Mouse (Mus musculus): ENCODE measurements around the gene Lamc1.
"Not testable (repeated sequence)": the region's sequence is repeated elsewhere in the genome, so short reads cannot be mapped to it uniquely, and the experiment has no call there.

The Lamc1 gene

GRCm38 (mm10) chr1:153331206-153331605 lies 1.4 kb downstream of the Lamc1 start:
- no peak for DNase-seq

- DNase-seq = no peak
These were observed 3.3 kb downstream of the Lamc1 start for GRCm38 (mm10) chr1:153329306-153329705.

- no peak for DNase-seq
These were observed 5.5 kb downstream of the Lamc1 start for GRCm38 (mm10) chr1:153327063-153327462.

GRCm38 (mm10) chr1:153326226-153326625 lies 6.4 kb downstream of the Lamc1 start:
- DNase-seq = no peak

- DNase-seq = no peak
These were observed 11.2 kb downstream of the Lamc1 start for GRCm38 (mm10) chr1:153321404-153321803.

- no peak for DNase-seq
These were observed 11.9 kb downstream of the Lamc1 start for GRCm38 (mm10) chr1:153320554-153321147.

GRCm38 (mm10) chr1:153320121-153320520 lies 12.5 kb downstream of the Lamc1 start:
- no peak for DNase-seq

- DNase-seq = no peak
These were observed 13.8 kb downstream of the Lamc1 start for GRCm38 (mm10) chr1:153318741-153319140.

GRCm38 (mm10) chr1:153318287-153318686 lies 14.3 kb downstream of the Lamc1 start:
- DNase-seq = no peak

- DNase-seq = peak; percentile 32
These were observed 14.9 kb downstream of the Lamc1 start for GRCm38 (mm10) chr1:153317486-153318260.

GRCm38 (mm10) chr1:153316956-153317355 lies 15.6 kb downstream of the Lamc1 start:
- DNase-seq = no peak

GRCm38 (mm10) chr1:153316286-153316685 lies 16.3 kb downstream of the Lamc1 start:
- DNase-seq = no peak

GRCm38 (mm10) chr1:153315121-153315520 lies 17.5 kb downstream of the Lamc1 start:
- peak; percentile 54 for DNase-seq

GRCm38 (mm10) chr1:153312992-153313391 lies 19.6 kb downstream of the Lamc1 start:
- DNase-seq = no peak

- no peak for DNase-seq
These were observed 22.4 kb downstream of the Lamc1 start for GRCm38 (mm10) chr1:153310190-153310589.

- no peak for DNase-seq
These were observed 23.3 kb downstream of the Lamc1 start for GRCm38 (mm10) chr1:153309310-153309709.

- DNase-seq = peak; percentile 30
These were observed 23.7 kb downstream of the Lamc1 start for GRCm38 (mm10) chr1:153308915-153309296.

- DNase-seq = peak; percentile 64
These were observed 24.2 kb downstream of the Lamc1 start for GRCm38 (mm10) chr1:153308179-153308914.

GRCm38 (mm10) chr1:153307509-153308178 lies 24.9 kb downstream of the Lamc1 start:
- no peak for DNase-seq

- DNase-seq = not testable (repeated sequence)
These were observed 26.9 kb downstream of the Lamc1 start for GRCm38 (mm10) chr1:153305728-153306127.

GRCm38 (mm10) chr1:153305249-153305648 lies 27.3 kb downstream of the Lamc1 start:
- not testable (repeated sequence) for DNase-seq

GRCm38 (mm10) chr1:153299436-153299835 lies 33.1 kb downstream of the Lamc1 start:
- DNase-seq = not testable (repeated sequence)

- not testable (repeated sequence) for DNase-seq
These were observed 34.7 kb downstream of the Lamc1 start for GRCm38 (mm10) chr1:153297774-153298363.

Data from lung, postnatal 10 days (tissue).